Mouse (Mus musculus) myocyte (in vitro differentiated cells): Measurements from ENCODE around the gene Acsf3. TPM values are rescaled to one million over a fixed set of nuclear protein-coding genes. Genes with fewer than 3 reads are reported as not detected.
A peak's percentile ranks its signal among the peaks of the same experiment; 100 is the strongest.

Source experiments
- H3K27me3 ChIP-seq: one replicate; pipeline ENCODE4 v1.6.1; 2011; ENCODE audit not compliant: control insufficient read depth, insufficient read depth, insufficient read length
- H3K36me3 ChIP-seq: one replicate; pipeline ENCODE4 v1.6.1; 2011; ENCODE audit not compliant: control insufficient read depth, insufficient read depth
- H3K4me2 ChIP-seq: one replicate; pipeline ENCODE4 v1.6.1; 2011; ENCODE audit warnings: low read depth, control low read depth
- H3K4me3 ChIP-seq: one replicate; pipeline ENCODE4 v1.5.1; 2011; ENCODE audit warnings: mild to moderate bottlenecking, control low read depth, moderate library complexity
- H3K79me2 ChIP-seq: one replicate; pipeline ENCODE4 v1.6.1; 2011; ENCODE audit not compliant: control insufficient read depth, insufficient read depth
- H3ac ChIP-seq: one replicate; pipeline ENCODE4 v1.6.1; 2011; ENCODE audit not compliant: control insufficient read depth, insufficient read length
- CEBPB ChIP-seq: IDR thresholded peaks from 2 replicates; pipeline ENCODE4 v1.6.1; 2011; ENCODE audit warnings: mild to moderate bottlenecking, moderate library complexity; ENCODE audit not compliant: poor library complexity, insufficient read depth, severe bottlenecking
- E2F4 ChIP-seq: IDR thresholded peaks from one replicate; pipeline ENCODE4 v1.6.1; 2011; ENCODE audit warnings: mild to moderate bottlenecking, control low read depth, moderate library complexity; ENCODE audit not compliant: insufficient read depth
- MAX ChIP-seq: IDR thresholded peaks from one replicate; pipeline ENCODE4 v1.6.1; 2011; ENCODE audit warnings: low read depth, mild to moderate bottlenecking, control low read depth
- MYOD1 ChIP-seq, 3 experiments: IDR thresholded peaks; one replicate each; pipeline ENCODE4 v1.6.1; 2011; ENCODE audit warnings: control low read depth in 2 of 3, low read depth in 2 of 3, mild to moderate bottlenecking in 2 of 3, moderate library complexity in 1 of 3; ENCODE audit not compliant: insufficient read length in 2 of 3, control insufficient read depth in 1 of 3
- MYOG ChIP-seq, 3 experiments: IDR thresholded peaks; one replicate each; pipeline ENCODE4 v1.6.1; 2011; ENCODE audit warnings: control low read depth in 2 of 3, low read depth in 2 of 3, mild to moderate bottlenecking in 2 of 3; ENCODE audit not compliant: insufficient read length in 2 of 3, control insufficient read depth in 1 of 3, insufficient read depth in 1 of 3
- POLR2A ChIP-seq: IDR thresholded peaks from one replicate; pipeline ENCODE4 v1.6.1; 2011; ENCODE audit warnings: low read depth, mild to moderate bottlenecking, control low read depth, moderate library complexity; ENCODE audit not compliant: insufficient read length
- POLR2AphosphoS2 ChIP-seq: IDR thresholded peaks from one replicate; pipeline ENCODE4 v1.6.1; 2011; ENCODE audit warnings: low read depth, control low read depth; ENCODE audit not compliant: insufficient read length
- REST ChIP-seq: IDR thresholded peaks from one replicate; pipeline ENCODE4 v1.6.1; 2011; ENCODE audit warnings: mild to moderate bottlenecking, control low read depth, moderate library complexity; ENCODE audit not compliant: insufficient read depth, insufficient read length
- SRF ChIP-seq: IDR thresholded peaks from one replicate; pipeline ENCODE4 v1.6.1; 2011; ENCODE audit warnings: low read depth; ENCODE audit not compliant: control insufficient read depth, insufficient read length
- TCF12 ChIP-seq: IDR thresholded peaks from one replicate; pipeline ENCODE4 v1.6.1; 2011; ENCODE audit warnings: mild to moderate bottlenecking, control low read depth; ENCODE audit not compliant: poor library complexity, insufficient read depth, severe bottlenecking
- TCF3 ChIP-seq: IDR thresholded peaks from one replicate; pipeline ENCODE4 v1.6.1; 2011; ENCODE audit warnings: low read depth, control low read depth; ENCODE audit not compliant: insufficient read length
- USF1 ChIP-seq: IDR thresholded peaks from one replicate; pipeline ENCODE4 v1.6.1; 2011; ENCODE audit warnings: low read depth, mild to moderate bottlenecking, control low read depth, moderate library complexity
- polyA plus RNA-seq: library from polyadenylated mRNA; unstranded; fragments of >200 nt; fragmentation: generic; extraction: Trizol; gene quantifications from one replicate; pipeline ENCODE4 v1.2.1, GENCODE M21; 2012; ENCODE audit warnings: missing spikeins

Acsf3 gene
- polyA plus RNA-seq, 1 experiment, result 9.3 TPM

DNA sequence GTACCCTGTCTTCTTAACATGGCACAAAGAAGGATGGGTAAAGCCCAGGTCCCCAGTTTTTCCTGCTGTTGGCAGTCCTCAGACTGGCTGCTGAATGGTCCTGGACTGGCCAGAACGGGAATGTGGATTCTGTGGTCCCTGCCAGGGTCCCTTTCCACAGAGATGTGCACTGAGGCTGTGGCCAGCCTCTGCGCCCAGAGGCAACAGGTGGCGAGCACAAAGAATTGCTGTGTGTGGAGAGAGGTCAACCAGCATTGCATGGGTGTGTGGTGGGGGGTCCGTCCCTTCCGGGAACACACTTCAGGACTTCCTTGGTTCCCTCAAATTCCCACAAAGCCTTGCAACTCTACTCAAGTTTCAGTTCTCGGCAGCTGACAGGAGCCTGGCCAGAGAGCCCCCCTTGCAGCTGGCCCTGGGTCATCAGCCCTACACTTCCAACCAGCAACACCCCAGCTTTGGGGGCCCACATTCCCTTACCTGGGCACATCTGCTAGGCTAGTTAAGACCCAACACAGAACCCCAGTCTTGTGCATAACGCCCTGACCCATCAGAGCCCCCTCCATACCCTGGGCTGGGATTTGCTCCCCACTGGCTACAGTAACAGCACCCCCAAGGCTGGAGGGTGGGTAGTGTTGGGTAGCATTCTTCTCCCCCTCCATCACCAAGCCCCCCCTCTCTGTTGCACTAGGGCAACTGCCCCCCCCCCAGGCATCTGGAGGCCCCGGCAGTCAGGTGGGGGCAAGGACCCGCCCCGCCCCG is 74.0 kb downstream of the Acsf3 start:
- Histone ChIP-seq H3ac (peak overlapping the region; percentile 49), H3K79me2 (peaks cover 36% of the 10 kb centered on the region), H3K27me3 (no peaks in the 10 kb centered on the region), H3K4me3 (peak overlapping the region; percentile 95), H3K4me2 (peak overlapping the region; percentile 99), H3K36me3 (peaks cover 7% of the 10 kb centered on the region)
- TF ChIP-seq POLR2A (peak; percentile 68), MYOG (IDR thresholded peaks at IDR 0.05; ENCODE audit: control insufficient read depth in 1 of 3, insufficient read depth in 1 of 3, insufficient read length in 2 of 3, low read depth in 2 of 3) (peak; percentile 53 to 93 (median 90)), TCF3 (peak; percentile 77), POLR2AphosphoS2 (peak; percentile 94), USF1 (no peak), SRF (no peak), CEBPB (0 out of 2 replicates have a peak, but pooled peaks have one; percentile 14), MYOD1 (IDR thresholded peaks at IDR 0.05; ENCODE audit: control insufficient read depth in 1 of 3, insufficient read length in 2 of 3, low read depth in 2 of 3) (peak in 2 of 3 experiments; percentile 91 to 93), MAX (no peak), E2F4 (no peak), REST (peak; percentile 9), TCF12 (peak; percentile 61)

DNA sequence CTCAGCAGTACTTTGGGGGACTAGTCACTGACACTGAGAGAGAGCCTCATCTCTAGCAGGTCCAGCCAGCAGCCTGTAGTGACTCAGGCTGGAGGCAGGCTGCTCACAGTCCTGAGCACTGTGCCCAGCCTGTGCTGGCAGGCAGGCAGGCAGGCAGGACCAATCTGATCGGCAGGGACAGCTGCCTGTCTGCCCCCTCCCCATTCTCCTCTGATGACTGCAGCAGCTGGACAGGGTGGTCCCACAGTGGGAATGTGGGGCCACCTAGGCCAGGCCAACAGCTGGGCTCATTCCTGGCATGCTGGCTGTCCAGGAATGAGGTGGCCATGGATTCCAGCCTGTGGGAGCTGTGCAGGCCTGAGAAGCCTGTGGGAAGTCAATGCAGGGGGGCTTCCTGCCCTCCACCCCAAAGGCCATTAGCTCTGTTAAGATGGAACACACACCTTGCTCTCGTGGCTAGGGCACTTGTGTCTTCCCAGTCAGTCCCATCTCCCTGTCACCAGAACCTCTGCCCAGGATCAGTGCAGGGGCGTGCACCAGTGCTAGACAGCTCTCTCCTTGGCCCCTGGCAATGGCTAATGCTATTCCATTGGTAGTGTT is 75.5 kb downstream of the Acsf3 start:
- Histone ChIP-seq H3K27me3 (no peaks in the 10 kb centered on the region), H3K36me3 (peaks cover 20% of the 10 kb centered on the region), H3K4me3 (peak overlapping the region; percentile 95), H3K79me2 (peaks cover 48% of the 10 kb centered on the region), H3K4me2 (peak overlapping the region; percentile 99), H3ac (no peak overlapping the region)
- TF ChIP-seq MAX (no peak), MYOG (IDR thresholded peaks at IDR 0.05; ENCODE audit: control insufficient read depth in 1 of 3, insufficient read depth in 1 of 3, insufficient read length in 2 of 3, low read depth in 2 of 3) (peak; percentile 99 to 100 (median 99)), POLR2AphosphoS2 (peak; percentile 96), SRF (peak; percentile 73), USF1 (no peak), POLR2A (peak; percentile 96), TCF12 (peak; percentile 97), TCF3 (peak; percentile 100), MYOD1 (IDR thresholded peaks at IDR 0.05; ENCODE audit: control insufficient read depth in 1 of 3, insufficient read length in 2 of 3, low read depth in 2 of 3) (peak; percentile 99 to 100 (median 100)), E2F4 (no peak), CEBPB (no peak), REST (no peak)

DNA sequence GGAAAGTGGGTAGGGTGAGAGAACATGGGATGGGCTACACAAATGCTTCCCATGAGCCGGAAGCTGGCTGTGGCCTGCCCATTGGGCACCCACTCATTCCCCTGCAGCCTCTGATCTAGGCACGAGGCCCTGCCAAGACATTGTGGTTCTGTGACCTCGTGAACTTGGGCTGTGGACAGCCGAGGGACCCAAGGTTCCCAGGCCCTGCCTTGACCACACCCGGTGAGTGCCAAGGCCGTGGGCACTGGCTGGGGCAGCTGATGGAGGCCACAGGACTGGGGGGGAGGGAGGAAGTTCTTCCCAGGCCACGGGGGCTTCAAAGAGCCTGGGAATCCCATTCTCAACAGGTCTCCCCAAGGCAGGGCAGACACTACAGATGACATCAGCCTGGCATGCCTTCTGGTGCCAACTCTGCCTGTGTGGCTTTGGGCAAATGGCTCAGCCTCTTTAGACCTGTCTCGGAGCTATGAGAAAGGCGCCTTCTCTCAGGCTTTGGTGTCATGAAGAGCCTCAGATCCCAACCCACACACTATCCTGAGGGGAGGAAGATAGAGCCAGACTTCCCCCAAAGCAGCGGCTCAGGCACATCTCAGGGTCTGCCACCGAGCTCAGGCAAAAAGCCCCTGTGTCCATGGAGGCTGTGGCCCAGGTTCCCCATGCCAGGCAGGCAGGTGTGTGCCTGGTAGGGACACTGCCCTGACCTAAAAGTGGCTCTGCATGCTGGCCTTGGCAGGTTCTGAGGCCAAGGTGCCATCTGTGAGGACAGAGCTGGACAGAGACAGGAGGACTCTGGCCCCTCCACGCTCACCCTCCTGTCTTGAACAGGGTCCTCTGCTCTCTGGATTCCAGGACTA is 76.6 kb downstream of the Acsf3 start:
- peak overlapping the region; percentile 99 for H3K4me2 ChIP-seq
- no peaks in the 10 kb centered on the region for H3K27me3 ChIP-seq
- peaks cover 55% of the 10 kb centered on the region for H3K79me2 ChIP-seq
- peak overlapping the region; percentile 6 for H3ac ChIP-seq
- peaks cover 23% of the 10 kb centered on the region for H3K36me3 ChIP-seq
- peak overlapping the region; percentile 95 for H3K4me3 ChIP-seq
- TF ChIP-seq TCF3, result peak; percentile 92
- peak; percentile 46 for TF ChIP-seq POLR2A
- peak; percentile 58 for TF ChIP-seq POLR2AphosphoS2
- peak; percentile 35 to 96 (median 93) for TF ChIP-seq MYOG (IDR thresholded peaks at IDR 0.05; ENCODE audit: control insufficient read depth in 1 of 3, insufficient read depth in 1 of 3, insufficient read length in 2 of 3, low read depth in 2 of 3)
- TF ChIP-seq REST, result no peak
- TF ChIP-seq E2F4, result no peak
- TF ChIP-seq TCF12, result peak; percentile 81
- TF ChIP-seq SRF, result peak; percentile 58
- TF ChIP-seq USF1, result peak; percentile 2
- TF ChIP-seq CEBPB, result no peak
- peak; percentile 9 for TF ChIP-seq MAX
- TF ChIP-seq MYOD1 (IDR thresholded peaks at IDR 0.05; ENCODE audit: control insufficient read depth in 1 of 3, insufficient read length in 2 of 3, low read depth in 2 of 3), result peak in 2 of 3 experiments; percentile 89 to 93

DNA sequence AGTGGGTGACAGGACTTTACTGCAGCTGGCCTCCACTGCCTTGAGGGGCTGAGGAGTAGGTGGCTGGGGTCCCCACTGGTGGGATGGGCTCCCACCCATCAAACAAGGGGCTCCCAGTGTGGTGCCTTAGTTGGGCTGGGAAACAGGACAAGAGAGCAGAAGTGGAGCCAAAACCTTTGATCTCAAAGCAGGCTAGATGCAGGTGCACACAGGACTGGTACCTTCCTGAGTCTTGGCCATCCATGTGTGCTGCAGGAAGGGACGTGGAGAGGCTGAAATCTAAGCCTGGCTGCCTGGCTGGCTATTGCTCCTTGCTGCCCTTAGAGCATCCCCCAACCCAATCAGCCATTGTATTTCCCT is 77.2 kb downstream of the Acsf3 start:
- peaks cover 55% of the 10 kb centered on the region for H3K79me2 ChIP-seq
- TF ChIP-seq POLR2AphosphoS2, result no peak
- no peak for TF ChIP-seq TCF12
- TF ChIP-seq MYOG (IDR thresholded peaks at IDR 0.05; ENCODE audit: control insufficient read depth in 1 of 3, insufficient read depth in 1 of 3, insufficient read length in 2 of 3, low read depth in 2 of 3), result no peak
- TF ChIP-seq MYOD1 (IDR thresholded peaks at IDR 0.05; ENCODE audit: control insufficient read depth in 1 of 3, insufficient read length in 2 of 3, low read depth in 2 of 3), result no peak
- TF ChIP-seq SRF, result no peak
- no peak for TF ChIP-seq POLR2A
- no peak for TF ChIP-seq CEBPB
- TF ChIP-seq REST, result no peak
- no peak for TF ChIP-seq MAX
- TF ChIP-seq E2F4, result no peak
- TF ChIP-seq TCF3, result no peak
- no peak for TF ChIP-seq USF1
- peak overlapping the region; percentile 95 for H3K4me3 ChIP-seq
- peak overlapping the region; percentile 6 for H3ac ChIP-seq
- H3K4me2 ChIP-seq, result peak overlapping the region; percentile 99
- H3K27me3 ChIP-seq, result no peaks in the 10 kb centered on the region
- peaks cover 28% of the 10 kb centered on the region for H3K36me3 ChIP-seq
